Mouse (Mus musculus) liver, adult 2 months (tissue): Measurements from ENCODE around the gene 1700020N01Rik.

ENCODE experiments used
- CTCF ChIP-seq: fragments of 200-500 bp; IDR thresholded peaks from 2 replicates; pipeline ENCODE4 v1.5.1; 2011; ENCODE audit warnings: low read depth, low read length, control low read depth
- POLR2A ChIP-seq: fragments of 200-500 bp; IDR thresholded peaks from 2 replicates; pipeline ENCODE4 v1.6.1; 2011; ENCODE audit warnings: low read length, control low read depth; ENCODE audit not compliant: insufficient read depth; ENCODE audit errors: extremely low read depth

DNA sequence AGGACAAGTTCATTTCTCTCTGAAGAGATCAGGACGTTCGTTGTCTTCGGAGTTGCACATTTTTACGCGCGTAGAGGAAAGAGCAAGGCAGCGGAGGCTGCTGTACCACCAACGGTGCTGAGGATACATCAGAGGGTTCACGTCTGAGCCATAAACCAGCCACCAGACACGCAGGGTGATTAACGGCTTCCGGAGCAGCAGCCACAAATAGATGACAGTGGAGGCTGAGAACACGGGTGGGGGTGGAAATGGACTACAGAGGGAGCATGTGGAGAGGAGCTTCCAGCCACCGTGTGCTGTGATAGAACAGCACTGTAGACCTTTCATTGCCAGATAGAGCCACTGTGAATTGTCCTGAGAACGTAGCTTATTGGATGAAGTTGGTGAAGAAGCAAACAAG, 33.2 kb upstream of the 1700020N01Rik start:
- no peak for TF ChIP-seq CTCF
- no peak for TF ChIP-seq POLR2A
